ENCODE assay signal across 15 mouse cellular contexts in the genomic region with DNA sequence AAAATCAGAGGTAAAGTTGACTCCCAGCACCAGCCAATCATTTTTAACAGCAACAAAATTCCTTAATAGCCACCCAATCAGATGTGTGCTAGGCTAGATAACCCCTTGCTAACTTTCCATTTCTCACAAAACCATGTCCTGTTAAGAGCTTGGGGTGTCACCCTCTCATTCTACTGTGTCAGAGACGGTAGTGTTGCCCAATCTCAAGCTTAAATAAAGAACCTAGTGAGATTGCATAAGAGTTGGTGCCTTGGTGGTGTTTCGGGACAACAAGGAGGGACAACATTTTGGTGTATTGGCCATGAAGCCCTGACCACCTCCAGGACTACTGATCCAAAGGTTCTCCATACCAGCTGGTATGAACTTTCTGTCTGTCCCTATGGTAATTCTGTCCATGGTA.
"Had no signal": no experiment of that assay in that cellular context is flagged by ENCODE, and none has a peak within 500 bp of the region (broad histone marks: within the 10 kb centered on the region; RNA-seq: fewer than 3 reads in every experiment).

No protein-coding gene starts in this region.

- H3K4me1 ChIP-seq: neural tube, embryonic 15.5 days; stomach, embryonic 15.5 days had no signal

- H3K4me2 ChIP-seq: neural tube, embryonic 15.5 days; stomach, embryonic 15.5 days had no signal

- H3K36me3 ChIP-seq: neural tube, embryonic 15.5 days; stomach, embryonic 15.5 days had no signal

- H3K9me3 ChIP-seq: neural tube, embryonic 15.5 days; stomach, embryonic 15.5 days had no signal

- DNase-seq: retina, postnatal 1 day; right cerebral cortex, adult 18-20 months; right cerebral cortex, postnatal 14 days; right cerebral cortex, postnatal 25 days; right cerebral cortex, postnatal 4 days; spleen, adult 18-20 months; thymus, adult 18-20 months; thymus, adult 2 months; thymus, postnatal 14 days; thymus, postnatal 25 days; thymus, postnatal 36 days; thymus, postnatal 4 days had no signal

- H3K9ac ChIP-seq: neural tube, embryonic 15.5 days; stomach, embryonic 15.5 days had no signal

- H3K27ac ChIP-seq: neural tube, embryonic 15.5 days; stomach, embryonic 15.5 days; stomach, postnatal 0 days had no signal

- H3K27me3 ChIP-seq: neural tube, embryonic 15.5 days; stomach, embryonic 15.5 days had no signal

- H3K4me3 ChIP-seq: neural tube, embryonic 15.5 days; stomach, embryonic 15.5 days had no signal
